Mouse (Mus musculus) thymus, postnatal 4 days (tissue): ENCODE measurements around the gene Rnf138rt1.

ENCODE experiments used
- DNase-seq: peaks from one replicate; pipeline ENCODE4 v3.0.0; 2021

Rnf138rt1 gene

DNA sequence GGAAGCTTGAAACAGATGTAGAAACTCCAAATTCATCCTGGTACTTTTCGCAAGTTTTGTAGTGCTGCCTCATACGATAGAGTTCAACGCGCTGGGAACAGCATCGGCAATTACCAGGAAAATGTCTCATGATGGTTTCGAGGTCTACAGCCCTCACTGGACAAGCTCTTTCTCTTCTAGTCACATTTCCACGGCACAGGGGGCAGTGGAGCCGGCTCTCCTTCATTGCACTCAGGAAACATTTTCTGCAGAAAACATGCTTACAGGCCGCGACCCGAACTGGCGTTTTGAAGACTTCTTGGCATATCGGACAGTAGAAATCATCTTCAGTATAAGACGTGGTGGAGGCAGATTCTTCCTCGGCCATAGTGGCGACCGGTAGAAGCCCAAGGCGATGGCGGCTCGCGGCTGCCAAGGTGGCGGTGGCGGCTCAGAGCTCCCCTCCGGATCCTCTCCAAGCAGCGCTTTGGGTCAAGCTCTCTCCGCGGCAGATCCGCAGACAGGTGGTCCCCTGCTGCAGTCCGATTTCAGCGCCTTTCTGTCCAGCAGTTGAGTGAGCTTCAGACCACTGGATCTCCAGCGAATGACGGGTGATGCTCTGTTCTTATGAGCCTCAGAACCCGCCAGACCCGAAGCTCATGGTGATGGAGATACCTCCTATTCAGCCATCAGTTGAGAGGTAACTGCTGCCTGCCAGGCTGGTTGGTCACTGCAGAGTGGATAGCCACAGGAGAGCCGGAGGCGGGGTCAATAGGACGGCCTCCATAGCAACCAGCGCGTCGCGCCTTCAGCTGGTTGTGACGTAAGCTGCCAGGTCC lies at the start of gene Rnf138rt1:
Gene Rnf138rt1, minus strand, starts transcription at position 713 of the 818 bp plus-strand sequence.
- DNase-seq = no peak

DNA sequence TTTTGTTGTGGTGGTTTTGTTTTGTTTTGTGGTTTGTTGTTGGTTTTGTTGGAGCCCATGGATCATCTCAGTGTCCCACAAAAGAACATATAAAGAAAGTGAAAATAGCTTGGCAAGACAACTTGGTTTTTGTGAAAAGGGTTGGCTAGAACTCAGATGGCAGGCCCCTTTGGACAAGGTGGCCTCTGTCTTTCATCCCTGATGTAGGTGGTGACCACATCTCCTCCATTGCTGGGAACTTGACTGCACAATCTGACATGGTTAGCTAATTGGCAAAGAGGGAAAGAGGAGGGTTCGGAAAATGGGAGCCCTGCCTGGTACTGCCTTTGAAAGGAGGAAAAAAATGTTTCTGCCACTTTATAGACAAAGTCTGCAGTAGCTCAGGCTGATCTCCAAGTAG lies 46.1 kb upstream of the Rnf138rt1 start:
- DNase-seq = no peak

DNA sequence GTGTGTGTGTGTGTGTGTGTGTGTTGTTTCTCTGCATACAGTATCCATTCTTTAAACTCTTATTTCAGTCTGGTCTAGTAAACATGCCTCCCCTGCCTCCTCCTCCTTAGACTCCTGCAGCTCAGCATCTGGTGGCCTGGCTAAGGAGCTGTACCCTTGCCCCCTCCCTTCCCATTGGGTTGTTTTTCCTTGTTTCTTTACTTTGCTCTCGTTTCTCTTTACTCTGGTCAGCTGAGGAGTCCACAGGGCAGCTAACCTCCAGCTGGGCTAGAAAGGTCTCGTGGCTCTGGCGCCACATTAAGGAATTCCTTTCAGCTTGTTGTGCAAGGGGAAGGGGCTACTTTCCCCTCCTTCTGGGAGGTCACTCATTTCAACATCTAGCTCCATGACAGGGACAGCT lies 5.2 kb upstream of the Rnf138rt1 start:
- no peak for DNase-seq

DNA sequence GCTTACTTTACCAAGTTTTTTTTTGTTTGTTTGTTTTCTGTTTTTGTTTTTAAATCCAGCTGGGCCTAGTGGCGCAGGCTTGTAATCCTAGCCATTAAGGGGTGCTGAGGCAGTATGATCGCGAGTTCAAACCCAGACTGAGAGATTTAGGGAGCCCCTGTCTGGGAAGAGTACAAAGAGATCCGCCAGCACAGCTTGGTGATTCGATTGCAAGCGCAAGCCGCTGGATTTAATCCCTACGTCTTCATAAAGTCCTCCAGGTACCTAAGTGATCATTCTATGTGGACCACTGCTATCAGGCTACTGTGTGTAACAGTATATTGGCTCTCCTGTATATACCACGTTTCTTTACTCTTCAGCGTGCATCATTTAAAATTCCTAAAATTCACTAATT lies 303 bp upstream of the Rnf138rt1 start:
- DNase-seq = no peak

- no peak for DNase-seq
Measured at GRCm38 (mm10) chrX:163745996-163746395, 15.1 kb downstream of the Rnf138rt1 start.

- DNase-seq = no peak
Measured at GRCm38 (mm10) chrX:163743896-163744295, 17.2 kb downstream of the Rnf138rt1 start.

- DNase-seq = no peak
Measured at GRCm38 (mm10) chrX:163738904-163739303, 22.2 kb downstream of the Rnf138rt1 start.

DNA sequence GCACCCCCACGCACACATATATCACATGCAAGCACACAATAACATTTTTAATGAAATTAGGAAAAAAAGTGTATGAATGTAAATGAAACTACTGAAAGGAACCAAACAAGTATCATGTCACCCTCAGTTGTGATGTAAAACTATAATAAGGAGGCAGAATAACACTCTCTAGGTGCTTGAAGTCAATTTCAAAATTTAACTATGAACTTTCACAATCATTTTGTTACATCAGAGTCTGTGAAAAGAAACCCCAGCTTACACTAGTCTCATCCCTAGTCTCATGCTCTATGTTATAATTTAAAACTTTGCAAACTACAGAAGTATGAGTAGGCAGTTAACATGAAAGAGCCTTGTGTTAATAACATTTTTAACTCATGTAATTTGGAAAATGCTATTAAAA lies 27.0 kb downstream of the Rnf138rt1 start:
- DNase-seq = no peak

DNA sequence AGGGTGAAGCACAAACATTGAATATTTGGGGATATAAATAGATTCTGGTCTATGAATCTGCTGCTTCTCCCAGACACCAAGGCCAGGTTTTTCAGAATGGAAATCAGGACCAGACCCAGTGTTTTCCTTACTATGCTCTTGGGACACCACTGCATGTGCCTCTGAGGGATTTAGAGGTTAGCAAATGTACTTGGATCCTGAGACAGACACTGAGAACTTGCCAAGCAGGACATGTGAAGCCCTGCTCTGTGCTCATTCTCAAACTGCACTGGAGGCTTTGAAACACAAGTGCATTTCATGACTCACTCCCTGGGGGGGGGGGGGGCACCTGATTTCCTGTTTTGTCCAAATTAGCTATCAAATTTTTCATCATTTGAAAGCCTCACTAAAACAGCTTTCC lies 37.5 kb downstream of the Rnf138rt1 start:
- DNase-seq = no peak

DNA sequence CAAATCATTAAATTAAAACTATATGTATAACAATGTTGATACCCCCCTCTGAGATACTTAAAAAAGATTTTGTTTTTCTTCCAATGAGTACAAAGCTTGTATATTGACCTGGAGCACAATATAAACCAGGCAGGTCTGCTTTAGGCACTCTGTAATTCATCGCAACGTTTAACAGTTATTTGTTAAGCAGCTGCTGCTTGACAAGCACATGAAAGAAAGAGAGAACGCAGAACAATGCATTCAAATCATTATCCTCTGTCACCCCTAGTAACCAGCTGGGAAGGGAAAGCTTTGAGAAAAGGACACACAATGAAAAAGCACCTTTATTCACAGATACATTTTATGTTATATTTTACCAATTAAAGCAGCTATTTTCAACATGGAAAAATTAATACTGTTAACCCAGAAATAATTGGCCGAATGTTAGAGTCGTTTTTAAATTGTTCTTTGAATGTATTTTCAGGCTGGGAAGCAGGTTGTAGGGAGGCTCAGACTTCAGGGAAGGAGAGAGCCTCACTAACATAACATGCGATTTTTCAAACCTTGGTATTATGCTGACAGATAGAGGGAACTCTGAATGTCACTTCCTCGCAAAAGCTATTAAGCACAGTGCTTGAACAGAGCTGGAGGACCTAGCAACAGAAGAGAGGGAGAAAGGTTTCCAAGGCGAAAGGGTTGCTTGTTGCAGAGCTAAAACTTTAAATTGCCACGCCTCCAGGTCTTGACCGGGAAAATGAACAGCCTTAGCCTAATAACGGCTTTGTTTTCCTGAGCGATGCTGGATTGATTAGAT lies 38.1 kb downstream of the Rnf138rt1 start:
- DNase-seq = no peak

DNA sequence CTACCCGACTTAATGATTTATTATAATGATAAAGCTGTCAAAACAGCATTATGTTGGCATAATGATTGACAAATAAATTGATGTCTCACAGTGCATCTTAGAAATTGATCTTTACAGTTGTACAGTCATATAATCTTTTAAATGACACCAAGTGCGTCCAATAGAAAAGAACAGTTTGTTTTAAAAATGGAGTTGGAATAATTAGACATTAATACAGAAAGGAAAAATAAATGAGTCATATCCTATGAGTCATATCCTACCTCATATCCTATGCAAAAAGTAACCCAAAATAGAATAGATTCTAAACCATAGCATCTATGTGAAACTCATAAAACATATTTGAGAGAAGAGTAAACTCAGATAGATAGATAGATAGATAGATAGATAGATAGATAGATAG lies 40.5 kb downstream of the Rnf138rt1 start:
- DNase-seq = no peak
